In the genomic region with DNA sequence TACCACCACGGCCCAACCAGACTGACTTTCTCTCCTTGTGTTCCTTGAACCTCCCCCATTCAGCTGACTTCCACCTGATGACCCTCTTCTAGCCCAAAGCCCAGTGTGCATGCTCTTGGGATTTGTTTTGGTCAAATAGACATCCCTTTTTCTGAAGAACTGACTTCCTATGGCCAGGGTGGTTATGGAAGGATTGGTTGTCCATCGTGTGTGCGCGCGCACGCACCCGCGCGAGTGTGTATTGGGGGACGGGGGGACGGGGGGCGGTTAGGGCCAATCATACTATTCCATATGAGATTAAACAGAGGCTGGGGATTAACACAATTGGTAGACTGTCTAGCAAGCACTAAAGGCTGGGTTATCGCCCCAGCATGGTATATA, we compare ENCODE assay signal across 8 mouse cellular contexts. TPM values are rescaled to one million over a fixed set of nuclear protein-coding genes. Genes with fewer than 3 reads are reported as not detected.
DNase-seq lines count a peak whose midpoint lies in the region; ATAC-seq and TF ChIP-seq lines count a peak whose summit lies in the region.

No protein-coding gene starts in this region.

- no peak for DNase-seq in heart, postnatal 0 days (ENCODE audit: low spot score)
- no peak for DNase-seq in heart, postnatal 25 days (ENCODE audit: low spot score)
- no peak for DNase-seq in embryonic facial prominence, embryonic 11.5 days (ENCODE audit: low spot score)
- DNase-seq in urinary bladder, postnatal 4 days (ENCODE audit: low spot score in 2 of 2), result no peak
- DNase-seq in thymus, postnatal 10 days (ENCODE audit: low spot score in 2 of 2), result no peak

- no peaks in the 10 kb centered on the region for H3K27me3 ChIP-seq in heart, postnatal 0 days (ENCODE audit: control insufficient read depth, insufficient read depth, low read length)
- no peaks in the 10 kb centered on the region for H3K27me3 ChIP-seq in E14TG2a.4 (ENCODE audit: insufficient read depth, low read length)
- no peaks in the 10 kb centered on the region for H3K27me3 ChIP-seq in embryonic facial prominence, embryonic 11.5 days (ENCODE audit: control insufficient read depth, insufficient read depth, low read length)
- no peaks in the 10 kb centered on the region for H3K27me3 ChIP-seq in limb, embryonic 13.5 days
- no peaks in the 10 kb centered on the region for H3K27me3 ChIP-seq in stomach, embryonic 16.5 days (ENCODE audit: control insufficient read depth, insufficient read depth, low read length)

- peak overlapping the region; percentile 57; the same call in 1 of the 2 replicates for H3K9ac ChIP-seq in heart, postnatal 0 days (replicated peaks; ENCODE audit: low read depth, low read length)
- peak overlapping the region; percentile 68 for H3K9ac ChIP-seq in embryonic facial prominence, embryonic 11.5 days (replicated peaks; ENCODE audit: low read length)
- peak overlapping the region; percentile 69 for H3K9ac ChIP-seq in limb, embryonic 13.5 days
- H3K9ac ChIP-seq in stomach, embryonic 16.5 days (ENCODE audit: low read length), result peak overlapping the region; percentile 85

- no peaks in the 10 kb centered on the region for H3K9me3 ChIP-seq in heart, postnatal 0 days (replicated peaks; ENCODE audit: control insufficient read depth, low read length)
- no peaks in the 10 kb centered on the region for H3K9me3 ChIP-seq in E14TG2a.4 (ENCODE audit: low read length)
- no peaks in the 10 kb centered on the region for H3K9me3 ChIP-seq in embryonic facial prominence, embryonic 11.5 days (replicated peaks; ENCODE audit: control insufficient read depth, low read length)
- H3K9me3 ChIP-seq in limb, embryonic 13.5 days, result no peaks in the 10 kb centered on the region
- no peaks in the 10 kb centered on the region for H3K9me3 ChIP-seq in stomach, embryonic 16.5 days (replicated peaks; ENCODE audit: control insufficient read depth, low read length)

- intact Hi-C loops in heart, postnatal 25 days (cut with DNase I), result no loop called here

- 3% methylated on average over 13 of the region's 13 CpGs for WGBS in heart, postnatal 0 days
- WGBS in embryonic facial prominence, embryonic 11.5 days, result 2% methylated on average over 13 of the region's 13 CpGs
- WGBS in limb, embryonic 13.5 days, result 2% methylated on average over 13 of the region's 13 CpGs
- WGBS in stomach, embryonic 16.5 days, result under 1% methylated on average over 13 of the region's 13 CpGs

- ATAC-seq in heart, postnatal 0 days (ENCODE audit: insufficient read depth, low read depth), result no peak
- ATAC-seq in embryonic facial prominence, embryonic 11.5 days (replicated peaks; ENCODE audit: insufficient number of reproducible peaks, low FRiP score, low TSS enrichment, low read depth), result no peak
- ATAC-seq in limb, embryonic 13.5 days (ENCODE audit: low FRiP score, low read depth), result no peak
- no peak for ATAC-seq in stomach, embryonic 16.5 days (ENCODE audit: insufficient read depth, low FRiP score)

- no peak for TF ChIP-seq EP300 in heart, postnatal 0 days (IDR thresholded peaks at IDR 0.05; ENCODE audit: low read depth)

- peak overlapping the region; percentile 78 for H3K4me2 ChIP-seq in heart, postnatal 0 days (ENCODE audit: low read depth, low read length)
- H3K4me2 ChIP-seq in embryonic facial prominence, embryonic 11.5 days (ENCODE audit: low read depth, low read length), result peak overlapping the region; percentile 66
- peak overlapping the region; percentile 80 for H3K4me2 ChIP-seq in limb, embryonic 13.5 days (replicated peaks)
- peak overlapping the region; percentile 87 for H3K4me2 ChIP-seq in stomach, embryonic 16.5 days (ENCODE audit: low read depth, low read length)

- no peak for TF ChIP-seq CTCF in heart, postnatal 0 days (IDR thresholded peaks at IDR 0.05; ENCODE audit: low read depth)
- TF ChIP-seq CTCF in E14TG2a.4 (conservative IDR thresholded peaks at IDR 0.05; ENCODE audit: low read length), result no peak

- H3K27ac ChIP-seq in heart, postnatal 0 days (ENCODE audit: low read depth), result peak overlapping the region; percentile 3; the same call in 1 of the 2 replicates
- H3K27ac ChIP-seq in embryonic facial prominence, embryonic 11.5 days (replicated peaks; ENCODE audit: low read depth, low read length), result 0 out of 2 replicates have a peak overlapping the region, but pooled peaks have one; percentile 10
- peak overlapping the region; percentile 39; the same call in 1 of the 2 replicates for H3K27ac ChIP-seq in limb, embryonic 13.5 days
- peak overlapping the region; percentile 82 for H3K27ac ChIP-seq in stomach, embryonic 16.5 days (ENCODE audit: low read length)

- H3K36me3 ChIP-seq in heart, postnatal 0 days (replicated peaks; ENCODE audit: control insufficient read depth, insufficient read depth, low read length), result peaks cover 5% of the 10 kb centered on the region; the same call in 1 of the 2 replicates
- H3K36me3 ChIP-seq in E14TG2a.4 (ENCODE audit: insufficient read depth, low read length), result peaks cover 69% of the 10 kb centered on the region
- H3K36me3 ChIP-seq in embryonic facial prominence, embryonic 11.5 days (replicated peaks; ENCODE audit: control insufficient read depth, insufficient read depth, low read depth, low read length), result no peaks in the 10 kb centered on the region; the same call in 1 of the 2 replicates
- H3K36me3 ChIP-seq in limb, embryonic 13.5 days, result peaks cover 55% of the 10 kb centered on the region
- H3K36me3 ChIP-seq in stomach, embryonic 16.5 days (ENCODE audit: control insufficient read depth, insufficient read depth, low read length), result no peaks in the 10 kb centered on the region

- 0 out of 2 replicates have a peak, but pooled peaks cover 6% of the 10 kb centered on the region for H3K4me1 ChIP-seq in heart, postnatal 0 days (ENCODE audit: control insufficient read depth, insufficient read depth)
- H3K4me1 ChIP-seq in E14TG2a.4 (replicated peaks; ENCODE audit: low read depth, low read length), result peaks cover 58% of the 10 kb centered on the region
- H3K4me1 ChIP-seq in embryonic facial prominence, embryonic 11.5 days (ENCODE audit: control insufficient read depth, insufficient read depth, low read length), result no peaks in the 10 kb centered on the region
- H3K4me1 ChIP-seq in limb, embryonic 13.5 days, result peaks cover 19% of the 10 kb centered on the region
- no peaks in the 10 kb centered on the region for H3K4me1 ChIP-seq in stomach, embryonic 16.5 days (ENCODE audit: control insufficient read depth, insufficient read depth, low read length)

- peak overlapping the region; percentile 68 for H3K4me3 ChIP-seq in heart, postnatal 0 days (ENCODE audit: low read depth, low read length)
- peak overlapping the region; percentile 85 for H3K4me3 ChIP-seq in E14TG2a.4 (replicated peaks; ENCODE audit: low read length)
- peak overlapping the region; percentile 70 for H3K4me3 ChIP-seq in embryonic facial prominence, embryonic 11.5 days (ENCODE audit: low read depth, low read length)
- peak overlapping the region; percentile 68 for H3K4me3 ChIP-seq in limb, embryonic 13.5 days
- peak overlapping the region; percentile 69 for H3K4me3 ChIP-seq in stomach, embryonic 16.5 days (replicated peaks; ENCODE audit: low read length)

RNA-seq across cellular contexts. Expression of a gene that starts 0.8 kb away (rescaled TPM):
- total RNA-seq in heart, postnatal 0 days (2014; rRNA removed; ENCODE audit: low replicate concordance), result 15.5 and 27.4 TPM in 2 replicates
- 19.9 and 21.1 TPM in 2 replicates for polyA plus RNA-seq in heart, postnatal 0 days (2015; fragmentation: Nextera tagmentation; extraction: Ambion mirVana)
- total RNA-seq in heart, postnatal 25 days (2021), result 1 to 10 TPM; 3.9 to 4.7 TPM
- polyA plus RNA-seq in embryonic facial prominence, embryonic 11.5 days (2014; fragmentation: Nextera tagmentation; extraction: Ambion mirVana), result 30.9 and 31.6 TPM in 2 replicates
- polyA plus RNA-seq in limb, embryonic 13.5 days (2015; fragmentation: Nextera tagmentation; extraction: Ambion mirVana), result 25.3 and 27.9 TPM in 2 replicates
- 37.4 and 41.4 TPM in 2 replicates for polyA plus RNA-seq in stomach, embryonic 16.5 days (2015; fragmentation: Nextera tagmentation; extraction: Ambion mirVana)

RNA-seq across cellular contexts. Expression of a gene that starts 16.7 kb away (rescaled TPM):
- total RNA-seq in heart, postnatal 0 days (2014; rRNA removed; ENCODE audit: low replicate concordance), result 13.9 and 18.9 TPM in 2 replicates
- polyA plus RNA-seq in heart, postnatal 0 days (2015; fragmentation: Nextera tagmentation; extraction: Ambion mirVana), result 5.7 and 6.0 TPM in 2 replicates
- 10 to 100 TPM; 10.5 to 13.2 TPM for total RNA-seq in heart, postnatal 25 days (2021)
- 7.8 and 8.8 TPM in 2 replicates for polyA plus RNA-seq in embryonic facial prominence, embryonic 11.5 days (2014; fragmentation: Nextera tagmentation; extraction: Ambion mirVana)
- 8.6 and 10.0 TPM in 2 replicates for polyA plus RNA-seq in limb, embryonic 13.5 days (2015; fragmentation: Nextera tagmentation; extraction: Ambion mirVana)
- polyA plus RNA-seq in stomach, embryonic 16.5 days (2015; fragmentation: Nextera tagmentation; extraction: Ambion mirVana), result 8.9 and 9.6 TPM in 2 replicates

RNA-seq across cellular contexts. Expression of a gene that starts 30.2 kb away (rescaled TPM):
- 31.2 and 32.4 TPM in 2 replicates for total RNA-seq in heart, postnatal 0 days (2014; rRNA removed; ENCODE audit: low replicate concordance)
- polyA plus RNA-seq in heart, postnatal 0 days (2015; fragmentation: Nextera tagmentation; extraction: Ambion mirVana), result 3.7 and 4.1 TPM in 2 replicates
- total RNA-seq in heart, postnatal 25 days (2021), result 10 to 100 TPM; 23.5 to 26.7 TPM
- 5.2 and 5.3 TPM in 2 replicates for polyA plus RNA-seq in embryonic facial prominence, embryonic 11.5 days (2014; fragmentation: Nextera tagmentation; extraction: Ambion mirVana)
- 11.2 and 12.5 TPM in 2 replicates for polyA plus RNA-seq in limb, embryonic 13.5 days (2015; fragmentation: Nextera tagmentation; extraction: Ambion mirVana)
- 5.1 and 5.4 TPM in 2 replicates for polyA plus RNA-seq in stomach, embryonic 16.5 days (2015; fragmentation: Nextera tagmentation; extraction: Ambion mirVana)

RNA-seq across cellular contexts. Expression of a gene that starts 37.0 kb away (rescaled TPM):
- 103 and 123 TPM in 2 replicates for total RNA-seq in heart, postnatal 0 days (2014; rRNA removed; ENCODE audit: low replicate concordance)
- 131 and 139 TPM in 2 replicates for polyA plus RNA-seq in heart, postnatal 0 days (2015; fragmentation: Nextera tagmentation; extraction: Ambion mirVana)
- 100 to 1,000 TPM in 1 of 2 experiments, 10 to 100 TPM in 1; 95.8 to 106 TPM for total RNA-seq in heart, postnatal 25 days (2021)
- 705 and 768 TPM in 2 replicates for polyA plus RNA-seq in embryonic facial prominence, embryonic 11.5 days (2014; fragmentation: Nextera tagmentation; extraction: Ambion mirVana)
- 514 and 554 TPM in 2 replicates for polyA plus RNA-seq in limb, embryonic 13.5 days (2015; fragmentation: Nextera tagmentation; extraction: Ambion mirVana)
- 324 and 336 TPM in 2 replicates for polyA plus RNA-seq in stomach, embryonic 16.5 days (2015; fragmentation: Nextera tagmentation; extraction: Ambion mirVana)

RNA-seq across cellular contexts. Expression of a gene that starts 39.3 kb away (rescaled TPM):
- total RNA-seq in heart, postnatal 0 days (2014; rRNA removed; ENCODE audit: low replicate concordance), result 21.4 and 29.5 TPM in 2 replicates
- polyA plus RNA-seq in heart, postnatal 0 days (2015; fragmentation: Nextera tagmentation; extraction: Ambion mirVana), result 2.9 and 3.0 TPM in 2 replicates
- total RNA-seq in heart, postnatal 25 days (2021), result 10 to 100 TPM; 19.9 to 23.0 TPM
- 11.0 and 14.1 TPM in 2 replicates for polyA plus RNA-seq in embryonic facial prominence, embryonic 11.5 days (2014; fragmentation: Nextera tagmentation; extraction: Ambion mirVana)
- 10.1 and 10.7 TPM in 2 replicates for polyA plus RNA-seq in limb, embryonic 13.5 days (2015; fragmentation: Nextera tagmentation; extraction: Ambion mirVana)
- 5.2 and 5.4 TPM in 2 replicates for polyA plus RNA-seq in stomach, embryonic 16.5 days (2015; fragmentation: Nextera tagmentation; extraction: Ambion mirVana)

Comparison
In these comparisons a context has a peak if more than half of its experiments do, and no peak if none do; other contexts are left out.
1. H3K27ac ChIP-seq: peak in every context shown above with its lines; median percentile 82 in stomach, embryonic 16.5 days; 39 in limb, embryonic 13.5 days; 10 in embryonic facial prominence, embryonic 11.5 days; 3 in heart, postnatal 0 days.